Mouse (Mus musculus) midbrain, embryonic 12.5 days (tissue): ENCODE data around the gene Rbmx2. TPM values are rescaled to one million over a fixed set of nuclear protein-coding genes. Genes with fewer than 3 reads are reported as not detected.

Experiments used
- ATAC-seq: fragments of 200-750 bp; cut with Nextera tagmentation; 2 replicates; pipeline ENCODE4 v1.8.0; 2017; ENCODE audit warnings: low read depth, moderate TSS enrichment, moderate library complexity; ENCODE audit not compliant: low FRiP score
- H3K27ac ChIP-seq: fragments of 300-500 bp; sonication (generic); replicated peaks from 2 replicates; pipeline ENCODE4 v1.5.1; 2016; ENCODE audit warnings: mild to moderate bottlenecking
- H3K27me3 ChIP-seq: fragments of 300-500 bp; sonication (generic); 2 replicates; pipeline ENCODE4 v1.6.1; 2016; ENCODE audit warnings: mild to moderate bottlenecking
- H3K36me3 ChIP-seq: fragments of 300-500 bp; sonication (generic); 2 replicates; pipeline ENCODE4 v1.6.1; 2016
- H3K4me1 ChIP-seq: fragments of 300-500 bp; sonication (generic); 2 replicates; pipeline ENCODE4 v1.6.1; 2016
- H3K4me2 ChIP-seq: fragments of 300-500 bp; sonication (generic); replicated peaks from 2 replicates; pipeline ENCODE4 v1.6.1; 2016; ENCODE audit warnings: mild to moderate bottlenecking, moderate library complexity
- H3K4me3 ChIP-seq: fragments of 300-500 bp; sonication (generic); 2 replicates; pipeline ENCODE4 v1.5.1; 2016; ENCODE audit warnings: mild to moderate bottlenecking
- H3K9ac ChIP-seq: fragments of 300-500 bp; sonication (generic); replicated peaks from 2 replicates; pipeline ENCODE4 v1.6.1; 2016; ENCODE audit warnings: mild to moderate bottlenecking, moderate library complexity
- H3K9me3 ChIP-seq: fragments of 300-500 bp; sonication (generic); 2 replicates; pipeline ENCODE4 v1.6.1; 2016; ENCODE audit warnings: mild to moderate bottlenecking
- WGBS: fragments of 180-500 bp; shearing (Covaris S2); methylation state at CpG from one replicate; pipeline ENCODE4 v1.1.7; 2016; 5-methylcytosine and 5-hydroxymethylcytosine counted together
- polyA plus RNA-seq: library from polyadenylated mRNA; unstranded; fragments of >200 nt; fragmentation: Nextera tagmentation; extraction: Ambion mirVana; gene quantifications from 2 replicates; pipeline ENCODE4 v1.2.1, GENCODE M21; 2016

Gene Rbmx2
- polyA plus RNA-seq = 23.7 and 26.7 TPM in 2 replicates

- peak within 1 kb of the TSS; percentile 55 for H3K4me2 ChIP-seq
- no peaks in the 10 kb centered on the region for H3K27me3 ChIP-seq
- H3K4me1 ChIP-seq = peaks cover 7% of the 10 kb centered on the region
- WGBS = 18% methylated on average over 40 of the region's 42 CpGs
- ATAC-seq = peak; percentile 96
- H3K36me3 ChIP-seq = peaks cover 4% of the 10 kb centered on the region; the same call in 1 of the 2 replicates
- H3K9ac ChIP-seq = peak within 1 kb of the TSS; percentile 59
- no peak within 1 kb of the TSS for H3K27ac ChIP-seq
- no peaks in the 10 kb centered on the region for H3K9me3 ChIP-seq
- peak within 1 kb of the TSS; percentile 58 for H3K4me3 ChIP-seq
Measured at GRCm38 (mm10) chrX:48694864-48695371, at the start of gene Rbmx2. TSS of gene Rbmx2 (plus strand) at chrX:48695004.

DNA sequence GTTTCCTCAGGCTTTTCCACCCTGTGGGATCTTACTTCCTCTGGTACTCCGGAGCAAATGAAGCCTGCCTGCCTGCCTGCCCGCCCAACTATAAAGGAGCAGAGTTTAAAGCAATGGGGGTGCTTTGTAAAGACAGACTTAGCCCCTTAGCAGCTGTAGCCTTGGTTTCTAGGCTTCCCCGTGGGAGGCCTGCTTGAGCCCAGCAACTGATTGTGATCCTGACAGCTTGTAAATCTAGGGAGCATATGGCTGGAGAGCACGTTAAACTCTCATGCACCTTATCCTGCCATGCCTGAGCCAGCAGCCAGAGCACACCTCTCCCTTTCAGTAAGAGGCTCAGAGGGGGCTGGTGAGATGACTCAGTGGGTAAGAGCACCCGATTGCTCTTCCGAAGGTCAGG is 28.0 kb upstream of the Rbmx2 start:
- Histone ChIP-seq H3K4me2 (no peak overlapping the region), H3K9me3 (no peaks in the 10 kb centered on the region), H3K27me3 (no peaks in the 10 kb centered on the region), H3K9ac (no peak overlapping the region), H3K36me3 (no peaks in the 10 kb centered on the region), H3K27ac (no peak overlapping the region), H3K4me1 (no peaks in the 10 kb centered on the region), H3K4me3 (no peak overlapping the region)
- WGBS = 29% methylated on average over 6 of the region's 6 CpGs
- no peak for ATAC-seq

DNA sequence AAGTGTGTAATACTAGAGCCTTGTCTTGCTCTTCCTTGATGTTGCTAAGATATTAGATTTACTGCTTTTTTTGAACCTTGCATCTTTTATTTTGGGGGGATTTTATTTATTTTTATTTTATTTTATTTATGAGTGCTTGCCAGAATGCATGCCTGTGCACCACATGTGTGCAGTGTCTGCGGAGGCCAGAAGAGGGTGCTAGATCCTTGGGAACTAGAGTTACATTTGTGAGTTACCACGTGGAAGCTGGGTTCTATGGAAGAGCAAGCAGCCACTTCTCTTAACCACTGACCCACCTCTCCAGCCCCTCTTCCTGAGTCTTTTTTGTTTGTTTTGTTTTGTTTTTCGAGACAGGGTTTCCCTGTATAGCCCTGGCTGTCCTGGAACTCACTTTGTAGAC is 25.2 kb upstream of the Rbmx2 start:
- H3K4me3 ChIP-seq = no peak overlapping the region

GRCm38 (mm10) chrX:48671714-48672113 is 23.1 kb upstream of the Rbmx2 start:
- Histone ChIP-seq H3K9ac (no peak overlapping the region), H3K27ac (no peak overlapping the region), H3K4me3 (no peak overlapping the region), H3K9me3 (no peaks in the 10 kb centered on the region), H3K4me2 (no peak overlapping the region), H3K36me3 (no peaks in the 10 kb centered on the region), H3K4me1 (no peaks in the 10 kb centered on the region), H3K27me3 (no peaks in the 10 kb centered on the region)
- no peak for ATAC-seq
- 80% methylated on average over 3 of the region's 3 CpGs for WGBS

More for the DNA sequence above, 25.2 kb upstream of the Rbmx2 start:
- ATAC-seq = no peak
- Histone ChIP-seq H3K36me3 (no peaks in the 10 kb centered on the region), H3K27me3 (no peaks in the 10 kb centered on the region), H3K4me2 (no peak overlapping the region), H3K9ac (no peak overlapping the region), H3K27ac (no peak overlapping the region), H3K9me3 (no peaks in the 10 kb centered on the region), H3K4me1 (no peaks in the 10 kb centered on the region)
- WGBS = 69% methylated on average over 3 of the region's 3 CpGs

DNA sequence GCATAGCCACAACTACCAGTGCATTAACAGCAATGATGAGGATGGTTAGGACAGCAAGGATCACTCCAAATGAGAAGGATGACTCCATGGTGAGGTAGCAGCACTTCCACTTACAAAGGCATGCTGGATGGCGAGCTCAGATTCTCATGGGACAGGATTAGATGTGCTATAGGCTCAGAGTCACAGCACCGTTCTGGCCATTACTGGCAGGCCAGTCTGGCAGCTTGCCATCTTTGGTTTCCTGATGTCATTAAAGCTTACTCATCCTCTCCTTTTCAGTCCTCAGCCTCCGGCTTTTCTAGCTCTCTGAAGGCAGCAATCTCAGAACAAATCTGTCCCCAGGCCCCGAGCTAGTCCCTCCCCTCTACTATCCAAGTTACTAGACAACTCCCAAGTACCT is 20.6 kb upstream of the Rbmx2 start, which contains the start of gene Gpr119:
Gpr119 (minus strand) TSS at position 308 of the 400 bp plus-strand sequence.
- no peak within 1 kb of the TSS for H3K4me2 ChIP-seq
- 81% methylated on average over 4 of the region's 4 CpGs for WGBS
- H3K36me3 ChIP-seq = no peaks in the 10 kb centered on the region

DNA sequence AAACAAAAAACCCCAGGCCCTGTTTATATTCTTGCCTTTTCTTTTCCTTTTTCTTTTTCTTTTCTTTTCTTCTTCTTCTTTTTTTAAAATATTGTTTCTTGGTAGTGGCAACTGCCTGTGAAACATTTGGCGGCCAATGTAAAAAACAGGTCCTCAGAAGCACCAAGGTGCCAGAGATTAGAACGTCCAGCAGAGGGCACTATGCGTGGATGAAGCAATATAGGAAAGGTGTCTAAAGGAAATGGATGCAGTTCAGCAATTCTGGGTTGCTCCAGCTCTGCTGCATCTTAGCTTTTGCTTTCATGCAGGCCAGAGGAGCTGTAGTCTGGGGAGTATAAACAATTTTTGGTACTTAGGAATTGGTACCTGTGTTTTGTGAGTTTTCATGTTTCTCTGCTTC is 11.4 kb upstream of the Rbmx2 start:
- Histone ChIP-seq H3K4me2 (no peak overlapping the region), H3K9ac (no peak overlapping the region), H3K4me1 (no peaks in the 10 kb centered on the region), H3K27ac (no peak overlapping the region), H3K27me3 (no peaks in the 10 kb centered on the region), H3K4me3 (no peak overlapping the region), H3K36me3 (no peaks in the 10 kb centered on the region), H3K9me3 (no peaks in the 10 kb centered on the region)
- ATAC-seq = no peak
- WGBS = 23% methylated on average over 3 of the region's 3 CpGs

More for the DNA sequence above, 20.6 kb upstream of the Rbmx2 start, which contains the start of gene Gpr119:
- H3K9ac ChIP-seq = no peak within 1 kb of the TSS
- H3K4me1 ChIP-seq = no peaks in the 10 kb centered on the region
- H3K4me3 ChIP-seq = no peak within 1 kb of the TSS
- no peaks in the 10 kb centered on the region for H3K27me3 ChIP-seq
- ATAC-seq = no peak
- no peak within 1 kb of the TSS for H3K27ac ChIP-seq
- no peaks in the 10 kb centered on the region for H3K9me3 ChIP-seq

GRCm38 (mm10) chrX:48683857-48684256 is 10.9 kb upstream of the Rbmx2 start:
- Histone ChIP-seq H3K4me2 (no peak overlapping the region), H3K36me3 (no peaks in the 10 kb centered on the region), H3K27ac (no peak overlapping the region), H3K9me3 (no peaks in the 10 kb centered on the region), H3K27me3 (no peaks in the 10 kb centered on the region), H3K4me3 (no peak overlapping the region), H3K4me1 (no peaks in the 10 kb centered on the region), H3K9ac (no peak overlapping the region)
- ATAC-seq = no peak
- 71% methylated on average over 5 of the region's 5 CpGs for WGBS

DNA sequence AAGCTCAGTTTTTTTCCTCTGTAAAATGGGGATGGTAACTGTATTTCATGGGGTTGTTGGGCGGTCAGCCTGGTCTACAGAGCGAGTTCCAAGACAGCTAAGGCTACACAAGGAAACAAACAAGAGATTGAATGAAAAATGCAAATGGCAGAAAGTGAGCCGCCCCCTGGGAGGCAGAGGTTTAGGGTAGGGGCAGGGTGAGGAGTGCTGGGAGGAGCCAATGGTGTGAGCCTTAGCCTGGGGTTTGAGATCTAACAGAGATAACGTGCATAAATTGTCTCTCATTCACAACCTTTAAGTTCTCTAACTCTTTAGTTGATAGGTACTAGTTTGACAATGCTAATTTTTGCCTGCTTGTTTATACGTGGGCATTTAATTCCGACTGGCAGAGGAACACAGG is 344 bp upstream of the Rbmx2 start:
- ATAC-seq = peak; percentile 92
- Histone ChIP-seq H3K27ac (no peak overlapping the region), H3K9me3 (no peaks in the 10 kb centered on the region), H3K36me3 (peaks cover 4% of the 10 kb centered on the region; the same call in 1 of the 2 replicates), H3K27me3 (no peaks in the 10 kb centered on the region), H3K4me1 (peaks cover 7% of the 10 kb centered on the region), H3K9ac (0 out of 2 replicates have a peak overlapping the region, but pooled peaks have one; percentile 34), H3K4me3 (peak overlapping the region; percentile 58), H3K4me2 (peak overlapping the region; percentile 43)
- WGBS = 18% methylated on average over 6 of the region's 6 CpGs

- no peak for ATAC-seq
- no peaks in the 10 kb centered on the region for H3K4me1 ChIP-seq
- H3K4me3 ChIP-seq = no peak overlapping the region
- H3K4me2 ChIP-seq = no peak overlapping the region
- WGBS = 87% methylated on average over 10 of the region's 10 CpGs
- no peak overlapping the region for H3K27ac ChIP-seq
- peaks cover 9% of the 10 kb centered on the region for H3K36me3 ChIP-seq
- no peaks in the 10 kb centered on the region for H3K27me3 ChIP-seq
- no peak overlapping the region for H3K9ac ChIP-seq
- no peaks in the 10 kb centered on the region for H3K9me3 ChIP-seq
Measured at GRCm38 (mm10) chrX:48709701-48710100, 14.9 kb downstream of the Rbmx2 start.

DNA sequence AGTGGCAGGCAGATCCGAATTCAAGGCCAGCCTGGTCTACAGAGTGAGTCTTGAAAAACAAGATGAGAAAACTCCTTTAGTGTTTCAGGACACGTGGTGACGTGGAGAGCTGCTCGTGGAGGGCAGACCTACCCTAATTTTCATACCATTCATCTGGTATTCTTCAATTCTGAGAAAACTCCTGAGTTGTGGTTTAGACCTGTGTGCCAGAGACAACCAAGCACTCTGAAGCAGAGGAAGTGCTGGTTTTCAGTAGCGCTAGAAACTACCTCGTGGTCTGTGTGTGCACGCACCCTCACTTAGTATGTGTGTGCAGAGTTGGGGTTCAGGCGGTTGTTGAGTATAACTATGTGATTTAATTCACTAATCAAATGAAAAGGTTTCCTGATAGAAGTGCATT is 18.0 kb downstream of the Rbmx2 start:
- Histone ChIP-seq H3K9ac (no peak overlapping the region), H3K4me3 (no peak overlapping the region), H3K4me1 (no peaks in the 10 kb centered on the region), H3K27ac (no peak overlapping the region), H3K4me2 (no peak overlapping the region), H3K36me3 (peaks cover 9% of the 10 kb centered on the region), H3K9me3 (no peaks in the 10 kb centered on the region), H3K27me3 (no peaks in the 10 kb centered on the region)
- ATAC-seq = no peak
- WGBS = 85% methylated on average over 8 of the region's 8 CpGs

GRCm38 (mm10) chrX:48754710-48755283 is 60.0 kb downstream of the Rbmx2 start:
- WGBS = 78% methylated on average over 2 of the region's 2 CpGs
- no peaks in the 10 kb centered on the region for H3K36me3 ChIP-seq
- no peak overlapping the region for H3K4me3 ChIP-seq
- no peaks in the 10 kb centered on the region for H3K9me3 ChIP-seq
- no peak overlapping the region for H3K9ac ChIP-seq
- ATAC-seq = no peak
- H3K4me2 ChIP-seq = no peak overlapping the region
- no peak overlapping the region for H3K27ac ChIP-seq
- no peaks in the 10 kb centered on the region for H3K4me1 ChIP-seq
- no peaks in the 10 kb centered on the region for H3K27me3 ChIP-seq
